Mouse (Mus musculus) megakaryocyte, embryonic 14.5 days (primary cell): ENCODE results near the gene Mymx. TPM values are rescaled to one million over a fixed set of nuclear protein-coding genes. Genes with fewer than 3 reads are reported as not detected.
A peak's percentile ranks its signal among the peaks of the same experiment; 100 is the strongest.
"Not testable (repeated sequence)": the region's sequence is repeated elsewhere in the genome, so short reads cannot be mapped to it uniquely, and the experiment has no call there.

Experiments used
- H3K27me3 ChIP-seq: replicated peaks from 2 replicates; pipeline ENCODE3; 2012; ENCODE audit warnings: inconsistent platforms
- H3K36me3 ChIP-seq: replicated peaks from 2 replicates; pipeline ENCODE3; 2012; ENCODE audit warnings: low read length, inconsistent platforms, mixed read lengths
- H3K4me1 ChIP-seq: 2 replicates; pipeline ENCODE4 v1.6.1; 2012; ENCODE audit warnings: inconsistent platforms
- H3K4me3 ChIP-seq: replicated peaks from 2 replicates; pipeline ENCODE3; 2012; ENCODE audit warnings: moderate library complexity, mild to moderate bottlenecking, inconsistent platforms
- H3K9me3 ChIP-seq: 2 replicates; pipeline ENCODE4 v1.6.1; 2012; ENCODE audit warnings: inconsistent platforms
- FLI1 ChIP-seq: IDR thresholded peaks from 2 replicates; pipeline ENCODE4 v1.6.1; 2012; ENCODE audit warnings: low read length, inconsistent platforms, mixed read lengths
- GATA1 ChIP-seq: IDR thresholded peaks from 3 replicates; pipeline ENCODE4 v1.6.1; 2012; ENCODE audit warnings: mixed read lengths, low read length, inconsistent platforms, borderline replicate concordance
- polyA plus RNA-seq: library from polyadenylated mRNA; stranded (reverse); fragments of >175 nt; gene quantifications from 2 replicates; pipeline ENCODE4 v1.2.3, GENCODE M21; 2012; ENCODE audit warnings: low replicate concordance; ENCODE audit not compliant: insufficient read depth

Mymx gene
- polyA plus RNA-seq, 1 experiment = not detected

DNA sequence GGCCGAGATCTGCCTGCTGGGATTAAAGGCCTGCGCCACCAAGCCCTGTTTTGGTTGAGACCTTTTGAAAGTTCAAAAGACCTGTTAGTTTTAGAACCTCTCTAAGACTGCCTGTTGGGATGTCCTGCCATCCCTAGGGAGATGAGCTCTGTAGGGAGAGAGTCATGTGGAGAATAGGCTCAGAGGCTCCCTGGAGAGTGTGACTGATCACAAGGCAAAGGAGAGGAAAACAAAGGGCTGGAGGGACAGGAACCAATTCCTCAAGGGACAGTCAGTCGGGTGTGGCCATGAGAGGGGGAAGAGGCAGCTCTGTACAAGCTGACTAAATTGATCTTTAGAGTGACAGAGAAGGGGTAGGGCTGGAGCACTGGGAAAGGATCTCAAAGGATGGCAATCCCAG lies 26.3 kb upstream of the Mymx start:
- no peak overlapping the region for H3K4me3 ChIP-seq
- no peak for TF ChIP-seq FLI1
- no peak for TF ChIP-seq GATA1
- peaks cover 3% of the 10 kb centered on the region; the same call in 1 of the 2 replicates for H3K9me3 ChIP-seq
- H3K36me3 ChIP-seq = no peaks in the 10 kb centered on the region
- peaks cover 82% of the 10 kb centered on the region for H3K27me3 ChIP-seq
- peaks cover 57% of the 10 kb centered on the region for H3K4me1 ChIP-seq

GRCm38 (mm10) chr17:45626577-45627134 lies 24.8 kb upstream of the Mymx start:
- H3K27me3 ChIP-seq = peaks cover 77% of the 10 kb centered on the region
- TF ChIP-seq FLI1 (no peak), GATA1 (no peak)
- peak overlapping the region; percentile 75 for H3K4me3 ChIP-seq
- H3K36me3 ChIP-seq = no peaks in the 10 kb centered on the region
- H3K9me3 ChIP-seq = peaks cover 3% of the 10 kb centered on the region; the same call in 1 of the 2 replicates
- peaks cover 45% of the 10 kb centered on the region for H3K4me1 ChIP-seq

DNA sequence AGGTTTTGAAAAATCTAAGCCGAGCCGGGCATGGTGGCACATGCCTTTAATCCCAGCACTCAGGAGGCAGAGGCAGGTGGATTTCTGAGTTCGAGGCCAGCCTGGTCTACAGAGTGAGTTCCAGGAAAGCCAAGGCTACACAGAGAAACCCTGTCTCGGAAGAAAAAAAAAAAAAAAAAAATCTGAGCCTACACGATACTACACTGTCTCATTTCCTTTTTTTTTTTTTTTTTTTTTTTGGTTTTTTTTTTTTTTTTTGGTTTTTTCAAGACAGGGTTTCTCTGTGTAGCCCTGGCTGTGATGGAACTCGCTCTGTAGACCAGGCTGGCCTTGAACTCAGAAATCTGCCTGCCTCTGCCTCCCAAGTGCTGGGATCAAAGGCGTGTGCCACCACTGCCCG lies 21.5 kb upstream of the Mymx start:
- not testable (repeated sequence) for H3K36me3 ChIP-seq, H3K4me3 ChIP-seq, H3K9me3 ChIP-seq
- Histone ChIP-seq H3K4me1 (peaks cover 38% of the 10 kb centered on the region), H3K27me3 (peaks cover 62% of the 10 kb centered on the region)

GRCm38 (mm10) chr17:45619386-45620256 lies 17.7 kb upstream of the Mymx start:
- H3K27me3 ChIP-seq = peaks cover 63% of the 10 kb centered on the region
- H3K4me3 ChIP-seq = peak overlapping the region; percentile 75
- peaks cover 24% of the 10 kb centered on the region for H3K4me1 ChIP-seq
- H3K36me3 ChIP-seq = no peaks in the 10 kb centered on the region
- no peak for TF ChIP-seq FLI1
- no peak for TF ChIP-seq GATA1
- H3K9me3 ChIP-seq = peaks cover 3% of the 10 kb centered on the region; the same call in 1 of the 2 replicates

DNA sequence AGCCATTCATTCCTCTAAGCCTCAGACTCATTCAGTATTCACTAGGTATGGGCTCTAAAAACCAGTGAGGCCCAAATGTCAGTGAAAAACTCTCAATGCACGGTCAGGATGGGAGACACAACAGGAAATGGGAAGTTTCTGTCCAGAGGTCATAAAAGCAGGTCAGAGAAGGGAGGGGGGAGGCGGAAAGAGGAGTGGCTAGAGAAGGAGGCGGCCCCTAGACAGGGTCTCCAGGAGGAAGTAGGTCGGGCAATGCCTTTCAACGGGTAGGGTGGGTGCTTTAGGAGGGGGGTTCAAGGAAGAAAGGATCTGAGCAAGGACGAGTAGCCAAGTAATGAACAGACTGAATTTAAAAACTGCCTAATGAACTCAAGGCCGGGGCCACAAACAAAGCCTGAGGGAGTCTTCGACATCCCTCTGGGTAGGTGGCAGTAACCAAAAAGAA lies 17.1 kb upstream of the Mymx start:
- no peak for TF ChIP-seq FLI1
- no peak for TF ChIP-seq GATA1
- Histone ChIP-seq H3K4me1 (peaks cover 24% of the 10 kb centered on the region), H3K36me3 (no peaks in the 10 kb centered on the region), H3K27me3 (peaks cover 60% of the 10 kb centered on the region), H3K9me3 (peaks cover 3% of the 10 kb centered on the region; the same call in 1 of the 2 replicates), H3K4me3 (peak overlapping the region; percentile 75)

DNA sequence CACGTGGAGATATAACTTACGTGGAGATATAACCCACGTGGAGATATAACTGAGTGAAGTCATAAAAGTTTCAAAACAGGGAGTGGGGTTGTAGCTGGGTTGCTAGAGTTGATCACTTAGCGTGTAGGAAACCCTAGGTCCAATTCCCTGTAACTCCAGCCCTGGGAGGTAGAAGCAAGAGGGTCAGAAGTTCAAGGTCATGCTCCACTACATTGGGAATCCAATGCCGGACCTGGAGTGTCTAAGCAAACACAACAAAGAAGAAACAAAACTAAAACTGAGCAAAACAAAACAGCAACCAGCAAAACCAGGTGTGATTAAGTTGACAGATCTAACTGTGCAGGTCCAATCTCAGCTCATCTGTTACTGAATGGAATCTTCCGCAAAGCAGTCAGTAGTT lies 15.8 kb upstream of the Mymx start:
- H3K36me3 ChIP-seq = no peaks in the 10 kb centered on the region
- peaks cover 24% of the 10 kb centered on the region for H3K4me1 ChIP-seq
- TF ChIP-seq FLI1 (no peak), GATA1 (no peak)
- H3K9me3 ChIP-seq = peaks cover 7% of the 10 kb centered on the region
- peaks cover 64% of the 10 kb centered on the region for H3K27me3 ChIP-seq
- H3K4me3 ChIP-seq = no peak overlapping the region

GRCm38 (mm10) chr17:45616679-45617078 lies 14.8 kb upstream of the Mymx start:
- H3K4me3 ChIP-seq = no peak overlapping the region
- peaks cover 68% of the 10 kb centered on the region for H3K27me3 ChIP-seq
- peaks cover 10% of the 10 kb centered on the region for H3K9me3 ChIP-seq
- H3K36me3 ChIP-seq = no peaks in the 10 kb centered on the region
- peaks cover 27% of the 10 kb centered on the region for H3K4me1 ChIP-seq
- no peak for TF ChIP-seq FLI1
- no peak for TF ChIP-seq GATA1

DNA sequence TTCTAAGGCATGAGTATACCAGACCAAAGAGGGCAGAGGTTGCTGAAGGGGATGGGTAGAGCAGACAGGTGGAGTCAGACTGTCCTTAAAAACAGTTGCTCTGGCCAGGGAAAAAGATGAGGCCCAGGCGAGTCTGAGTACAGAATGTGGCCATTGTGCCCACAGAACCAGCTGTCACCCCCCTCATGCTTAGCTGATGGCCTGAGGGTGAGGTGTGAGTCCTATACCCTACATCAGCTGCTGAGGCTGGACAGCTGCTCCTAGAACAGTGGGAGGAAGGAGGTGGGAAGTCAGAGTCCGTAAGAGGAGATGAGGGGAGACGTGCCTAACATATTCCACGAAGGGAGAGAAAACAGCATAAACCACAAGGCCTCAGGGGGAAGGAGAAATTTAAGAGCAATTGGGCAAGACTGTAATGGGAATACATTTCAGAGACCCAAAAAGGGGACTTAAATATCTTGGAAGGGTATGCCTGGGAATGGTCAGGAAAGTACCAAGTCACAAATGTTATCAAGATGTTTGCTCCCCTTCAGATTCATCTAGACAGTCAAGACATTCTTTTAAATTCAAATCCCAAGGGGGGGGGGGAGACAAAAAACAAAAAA lies 14.2 kb upstream of the Mymx start:
- no peak overlapping the region for H3K4me3 ChIP-seq
- H3K4me1 ChIP-seq = peaks cover 27% of the 10 kb centered on the region
- no peaks in the 10 kb centered on the region for H3K36me3 ChIP-seq
- TF ChIP-seq GATA1 = no peak
- TF ChIP-seq FLI1 = no peak
- H3K27me3 ChIP-seq = peaks cover 66% of the 10 kb centered on the region
- peaks cover 7% of the 10 kb centered on the region for H3K9me3 ChIP-seq

DNA sequence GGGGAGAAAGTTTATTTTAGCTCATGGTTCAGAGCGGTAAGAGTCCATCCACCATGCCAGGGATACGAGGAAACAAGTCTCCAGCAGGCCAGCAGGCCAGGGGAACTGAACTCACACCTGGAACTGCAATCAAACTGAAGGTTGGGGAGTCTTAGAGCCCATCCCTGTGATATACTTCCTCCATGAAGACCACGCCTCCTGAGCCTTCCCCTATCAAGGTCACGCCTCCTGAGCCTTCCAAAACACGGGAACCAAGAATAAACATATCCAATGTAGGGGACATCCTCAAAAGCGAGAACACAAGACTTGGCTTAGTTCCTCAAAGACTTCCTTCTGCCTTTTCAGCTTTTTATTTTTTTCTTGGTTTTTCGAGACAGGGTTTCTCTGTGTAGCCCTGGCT lies 11.0 kb upstream of the Mymx start:
- H3K27me3 ChIP-seq = peaks cover 73% of the 10 kb centered on the region

DNA sequence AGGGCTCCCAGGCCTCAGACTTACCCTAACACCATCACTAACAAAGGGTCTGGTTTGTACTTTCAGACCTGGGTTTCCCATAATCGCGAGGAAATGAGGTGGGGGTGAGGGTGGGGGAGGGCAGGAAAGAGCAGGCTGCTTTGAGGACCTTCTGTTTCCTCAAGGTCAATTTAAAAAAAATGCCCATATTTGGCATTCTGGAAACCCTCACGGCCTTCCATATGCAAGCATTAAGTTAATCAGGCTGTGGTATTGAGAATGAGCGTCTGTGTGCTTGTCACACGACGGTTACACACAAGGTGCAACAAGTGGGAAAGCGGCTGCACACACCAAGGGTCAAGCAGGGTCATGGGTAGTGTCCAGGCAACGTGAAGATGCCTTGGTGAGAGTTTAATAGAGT lies 10.1 kb upstream of the Mymx start:
- Histone ChIP-seq H3K4me3 (no peak overlapping the region), H3K36me3 (no peaks in the 10 kb centered on the region), H3K4me1 (peaks cover 12% of the 10 kb centered on the region), H3K27me3 (peaks cover 70% of the 10 kb centered on the region), H3K9me3 (peaks cover 17% of the 10 kb centered on the region)
- TF ChIP-seq GATA1 = no peak
- TF ChIP-seq FLI1 = no peak

More for the DNA sequence above, 11.0 kb upstream of the Mymx start:
- Histone ChIP-seq H3K9me3 (peaks cover 10% of the 10 kb centered on the region), H3K36me3 (no peaks in the 10 kb centered on the region), H3K4me1 (peaks cover 12% of the 10 kb centered on the region), H3K4me3 (no peak overlapping the region)
- TF ChIP-seq GATA1 (no peak), FLI1 (no peak)
